Mouse (Mus musculus): Measurements from ENCODE around the gene Batf3.
"Not testable (repeated sequence)": the region's sequence is repeated elsewhere in the genome, so short reads cannot be mapped to it uniquely, and the experiment has no call there.

Gene Batf3

DNA sequence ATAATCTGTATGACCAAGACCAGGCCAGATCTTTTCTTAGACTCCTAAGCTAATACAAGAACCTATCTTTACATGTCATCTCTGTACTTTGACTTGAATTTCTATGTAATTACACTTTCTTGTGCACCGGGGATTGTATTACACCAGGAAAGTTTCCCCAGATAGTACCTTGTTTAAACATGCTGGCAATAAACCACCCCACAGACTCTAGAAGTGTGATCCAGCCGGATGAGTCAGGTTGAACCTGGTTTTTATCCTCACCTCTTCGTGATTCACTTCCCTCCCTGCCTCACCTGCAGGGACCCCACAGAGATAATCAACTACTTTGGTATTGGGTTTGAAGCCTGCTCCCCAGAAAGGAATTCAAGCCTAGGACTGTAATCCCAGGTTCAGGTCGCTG is 37.8 kb downstream of the Batf3 start:
- no peak for DNase-seq

DNA sequence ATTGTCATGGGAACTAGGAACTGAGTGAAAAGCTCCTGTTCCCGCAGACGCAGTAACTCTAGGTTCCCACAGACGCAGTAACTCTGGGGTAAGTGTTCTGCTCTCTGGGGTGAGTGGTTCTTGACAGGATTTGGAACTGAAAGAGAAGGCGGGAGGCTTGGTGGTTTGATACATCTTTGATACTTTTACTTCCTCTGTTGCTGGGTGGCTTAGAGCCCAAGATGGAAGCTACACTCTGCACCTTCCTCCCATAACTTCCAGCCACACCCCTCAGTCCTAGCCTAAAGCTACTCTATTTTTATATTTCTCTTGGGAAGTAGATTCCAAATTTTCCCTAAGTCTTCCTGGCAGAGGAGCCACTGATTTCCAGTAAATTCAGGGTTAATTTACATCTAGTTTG is 40.8 kb downstream of the Batf3 start:
- no peak for DNase-seq

DNA sequence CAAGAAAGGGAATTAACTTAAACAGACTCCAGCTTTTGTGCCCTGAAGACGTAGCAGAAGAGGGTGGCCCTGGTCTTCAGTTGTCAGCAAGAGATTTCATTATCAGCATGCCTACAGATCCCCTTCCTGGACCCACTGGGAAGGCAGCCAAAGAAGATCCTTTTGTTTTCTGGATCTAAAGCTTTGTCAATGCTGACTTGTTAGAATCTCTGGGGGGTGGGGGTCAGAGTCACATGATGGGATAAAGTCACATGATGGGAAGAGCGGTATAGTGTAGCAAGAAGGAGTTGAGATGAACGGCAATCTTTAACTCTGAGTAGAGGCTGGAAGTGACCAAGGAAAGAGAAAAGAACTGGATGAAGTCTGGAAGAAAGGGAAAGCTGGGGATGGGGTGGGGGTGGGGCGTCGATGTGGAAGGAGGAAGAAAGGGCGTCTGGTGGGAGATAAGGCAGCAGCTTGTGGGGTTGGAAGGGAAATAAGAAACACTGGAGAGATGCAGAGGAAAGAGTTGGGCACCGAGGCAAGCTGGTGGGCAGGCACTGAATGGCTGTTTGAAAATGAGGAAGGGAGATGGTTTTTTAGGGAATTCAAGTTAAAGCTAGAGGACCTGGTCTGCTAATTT is 41.3 kb downstream of the Batf3 start:
- no peak for DNase-seq

DNA sequence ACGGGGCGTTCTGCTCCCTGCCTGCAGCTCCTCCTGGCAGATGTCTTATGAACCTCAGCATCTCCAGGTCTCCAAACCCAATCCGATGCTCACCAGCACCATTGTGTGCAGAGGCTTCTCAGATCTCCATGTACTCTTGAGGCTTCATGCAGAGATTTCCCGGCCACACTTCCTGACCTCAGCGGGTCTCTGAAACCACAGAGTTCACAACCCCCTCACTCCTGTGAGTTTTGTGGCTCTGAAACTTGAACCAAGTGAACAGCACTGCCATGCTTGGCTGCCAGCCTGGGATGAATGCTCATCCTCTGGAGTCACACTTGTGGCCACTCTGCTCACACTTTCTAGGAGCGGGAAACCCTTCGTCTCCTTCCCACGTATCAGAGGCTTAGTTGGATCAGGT is 43.3 kb downstream of the Batf3 start:
- DNase-seq, result no peak

DNA sequence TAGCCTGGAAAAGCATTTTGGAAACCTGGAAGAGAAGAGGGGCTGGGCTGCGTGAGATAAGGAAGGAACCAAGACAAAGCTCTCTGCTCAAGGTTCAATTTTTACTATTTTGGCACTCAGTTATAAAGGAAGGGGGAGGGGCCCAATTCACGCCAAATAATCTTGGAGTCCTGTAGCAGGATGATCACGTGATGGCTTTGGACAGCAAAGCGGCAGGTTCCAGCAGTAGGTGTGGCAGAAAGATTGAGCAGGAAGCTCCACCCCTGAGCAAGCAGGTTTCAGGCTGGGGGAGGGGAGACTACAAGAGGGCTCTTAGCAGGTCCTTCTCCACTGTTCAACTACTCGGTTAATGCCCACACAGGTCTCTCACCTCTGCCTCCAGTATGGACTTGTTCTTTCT is 51.8 kb downstream of the Batf3 start:
- not testable (repeated sequence) for DNase-seq

DNA sequence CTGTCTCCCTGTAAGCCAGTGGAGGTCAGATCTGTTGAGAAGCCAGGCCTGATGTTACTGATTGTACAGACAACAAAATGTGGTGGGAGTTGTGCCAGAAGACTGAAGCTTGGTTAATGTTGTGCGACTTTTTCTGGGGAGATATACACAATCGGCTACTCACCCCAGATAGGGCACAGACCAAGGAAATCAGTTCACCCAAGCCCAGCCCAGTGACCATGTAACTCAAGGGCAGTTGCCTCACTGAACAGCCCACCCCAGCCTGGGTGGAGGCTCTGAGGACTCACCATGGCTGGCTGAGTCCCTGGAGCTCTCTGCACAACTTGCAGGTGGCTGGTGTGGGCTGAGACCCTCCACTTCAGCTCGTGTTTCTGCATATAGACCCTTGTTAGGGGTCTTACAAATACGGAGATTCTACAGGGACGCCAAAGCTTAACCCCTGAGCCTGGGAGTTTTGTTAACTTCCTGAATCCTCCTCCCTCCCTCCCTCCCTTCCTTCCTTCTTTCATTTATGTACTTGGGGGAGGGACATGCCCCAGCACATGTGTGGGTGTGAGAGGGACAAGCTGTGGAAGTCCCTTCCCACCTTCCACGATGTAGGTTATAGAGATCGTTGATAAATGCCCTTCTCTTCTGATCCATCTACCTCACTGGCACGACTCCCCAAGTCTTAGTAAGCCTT is 53.4 kb downstream of the Batf3 start:
- no peak for DNase-seq

DNA sequence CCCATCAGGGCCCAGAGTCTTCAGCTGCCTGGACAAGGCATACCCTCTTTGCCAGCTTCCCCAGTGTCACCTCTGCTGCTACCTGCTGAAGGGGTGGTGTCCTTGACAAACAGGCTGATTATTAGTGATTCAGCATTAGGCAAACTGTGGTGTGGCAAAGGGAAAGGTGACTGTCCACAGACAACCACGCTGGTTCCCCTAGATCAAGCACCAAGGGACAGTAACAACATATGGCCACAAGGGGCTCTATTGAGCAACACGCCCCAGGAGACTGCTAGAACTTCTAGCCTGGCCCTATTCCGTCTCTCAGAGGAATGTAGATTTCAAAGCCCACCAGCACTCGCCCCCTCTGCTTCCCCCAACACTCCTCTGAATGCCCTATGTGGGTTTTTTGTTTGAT is 55.4 kb downstream of the Batf3 start:
- DNase-seq, result peak; percentile 50 to 64

DNA sequence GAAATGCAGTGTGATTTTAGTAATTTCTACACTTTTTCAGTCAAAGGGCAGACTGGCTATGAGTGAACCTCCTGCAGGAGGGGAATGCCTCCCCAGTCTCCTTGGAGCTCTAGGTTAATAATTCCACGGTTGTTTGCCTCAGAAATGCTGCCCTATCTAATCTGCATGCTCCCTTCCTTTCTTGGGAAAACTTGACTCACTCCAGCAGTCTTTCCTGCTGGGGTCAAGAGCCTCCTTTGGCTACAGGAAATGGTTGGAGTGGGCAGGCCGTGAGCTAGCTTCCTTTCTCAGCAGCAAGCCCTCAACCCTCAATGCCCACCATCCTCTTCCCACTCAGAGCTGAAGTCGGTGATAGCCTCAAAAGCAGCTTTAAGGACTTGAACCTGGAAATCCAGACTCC is 56.7 kb downstream of the Batf3 start:
- no peak for DNase-seq

All from cerebellum, postnatal 25 days (tissue).